Mouse (Mus musculus) stomach, postnatal 0 days (tissue): ENCODE results near the gene Plin1.

Experiments used
- CTCF ChIP-seq: IDR thresholded peaks from 2 replicates; pipeline ENCODE4 v1.5.1; 2016; ENCODE audit warnings: antibody characterized with exemption, low read depth, mild to moderate bottlenecking, moderate library complexity
- EP300 ChIP-seq: optimal IDR thresholded peaks from 2 replicates; pipeline ENCODE3; 2016; ENCODE audit warnings: antibody characterized with exemption

DNA sequence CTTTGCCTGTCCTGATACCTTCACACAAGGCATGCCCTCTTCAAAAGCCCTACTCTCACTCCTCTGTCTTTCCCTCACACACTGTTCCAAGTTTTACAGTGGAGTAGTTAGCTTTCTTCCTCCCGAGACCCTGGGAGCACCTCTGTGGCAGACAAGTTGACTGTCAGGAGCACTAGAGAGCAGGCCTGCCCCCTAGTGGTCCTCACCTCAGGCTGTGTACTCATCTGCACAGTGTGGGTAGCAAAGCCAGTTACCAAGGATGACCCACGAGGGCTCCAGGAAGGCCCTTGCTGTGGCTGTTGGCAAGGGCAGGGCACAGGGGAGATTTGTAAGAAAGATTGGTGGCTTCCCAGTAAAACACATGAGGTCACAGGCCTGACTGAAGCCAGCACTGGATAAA lies 5.6 kb downstream of the Plin1 start:
- TF ChIP-seq CTCF (peak; percentile 81), EP300 (no peak)
